Mouse (Mus musculus) CD4-positive, CD25-positive, alpha-beta regulatory T cell, adult 9 weeks (primary cell): ENCODE measurements around the gene Rab19. TPM values are rescaled to one million over a fixed set of nuclear protein-coding genes. Genes with fewer than 3 reads are reported as not detected.

Source experiments
- polyA plus RNA-seq: library from polyadenylated mRNA; unstranded; fragments of 100-300 nt; shearing (Covaris generic); gene quantifications from one replicate; pipeline ENCODE4 v1.2.1, GENCODE M21; 2017

Gene Rab19
- 51.1 TPM for polyA plus RNA-seq

DNA sequence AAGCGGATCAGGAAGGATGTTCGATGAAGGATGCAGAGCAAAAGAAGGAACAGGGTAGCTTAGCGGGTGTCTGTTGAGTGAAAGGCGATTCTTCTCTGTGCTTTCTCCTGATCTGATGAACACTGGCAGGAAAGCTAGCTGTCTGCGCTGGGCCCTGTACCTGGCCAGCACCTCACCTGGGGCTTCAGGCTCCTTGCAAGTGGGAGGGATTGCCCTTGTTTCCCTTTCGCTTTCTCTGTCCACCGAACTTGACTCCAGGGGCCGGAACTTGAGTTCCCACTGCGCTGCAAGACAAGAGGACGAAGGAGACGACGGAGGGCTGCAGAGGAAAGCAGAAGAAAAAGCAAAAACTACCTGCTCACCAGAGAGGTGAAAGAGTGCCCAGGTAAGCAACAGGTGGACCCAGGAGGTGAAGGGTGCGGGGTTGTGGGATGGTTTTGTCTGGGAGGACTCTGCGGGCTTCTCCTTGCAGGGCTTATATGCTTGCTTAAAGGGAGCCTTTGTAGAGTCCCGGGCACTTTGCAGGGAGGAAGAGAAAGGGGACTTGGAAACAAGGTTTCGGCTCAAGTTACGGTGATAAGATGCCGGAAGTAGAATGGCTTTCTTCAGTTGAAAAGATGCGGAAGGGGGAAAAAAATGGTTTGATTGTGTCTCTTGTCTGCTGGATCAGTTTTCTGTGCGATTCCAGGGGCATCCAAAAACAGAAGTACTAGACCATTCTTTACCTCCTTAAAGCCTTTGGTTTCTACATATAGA lies at the start of gene Rab19:
TSS of gene Rab19 (plus strand) at position 51 of the 756 bp plus-strand sequence.

DNA sequence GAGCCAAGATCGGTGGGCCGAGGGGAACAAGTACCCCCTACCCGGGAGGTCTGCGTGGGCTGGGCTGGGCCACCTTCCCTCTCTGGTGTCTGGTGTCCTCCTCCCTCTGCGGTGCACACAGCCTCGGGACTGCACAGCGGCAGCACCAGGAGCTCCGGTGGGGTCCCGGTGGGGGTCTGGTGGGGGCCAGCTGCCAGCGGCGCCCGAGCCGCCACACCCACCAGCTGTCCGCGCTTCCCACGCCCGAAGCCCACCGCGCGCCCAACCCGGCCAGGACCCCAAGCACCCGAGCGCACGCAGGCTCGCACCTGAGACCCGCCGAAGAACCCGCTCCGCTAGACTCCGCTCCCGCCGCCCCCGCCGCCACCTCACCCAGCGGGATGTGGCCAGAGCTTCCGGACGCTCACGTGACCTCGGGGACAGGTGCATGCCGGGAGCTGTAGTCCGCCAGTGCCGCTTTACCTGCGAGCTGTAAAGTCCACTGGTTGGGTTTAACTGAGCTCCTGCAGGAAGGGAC lies 3.6 kb upstream of the Rab19 start, which contains the start of gene Slc37a3:
TSS of gene Slc37a3 (minus strand) at position 365 of the 517 bp plus-strand sequence.

DNA sequence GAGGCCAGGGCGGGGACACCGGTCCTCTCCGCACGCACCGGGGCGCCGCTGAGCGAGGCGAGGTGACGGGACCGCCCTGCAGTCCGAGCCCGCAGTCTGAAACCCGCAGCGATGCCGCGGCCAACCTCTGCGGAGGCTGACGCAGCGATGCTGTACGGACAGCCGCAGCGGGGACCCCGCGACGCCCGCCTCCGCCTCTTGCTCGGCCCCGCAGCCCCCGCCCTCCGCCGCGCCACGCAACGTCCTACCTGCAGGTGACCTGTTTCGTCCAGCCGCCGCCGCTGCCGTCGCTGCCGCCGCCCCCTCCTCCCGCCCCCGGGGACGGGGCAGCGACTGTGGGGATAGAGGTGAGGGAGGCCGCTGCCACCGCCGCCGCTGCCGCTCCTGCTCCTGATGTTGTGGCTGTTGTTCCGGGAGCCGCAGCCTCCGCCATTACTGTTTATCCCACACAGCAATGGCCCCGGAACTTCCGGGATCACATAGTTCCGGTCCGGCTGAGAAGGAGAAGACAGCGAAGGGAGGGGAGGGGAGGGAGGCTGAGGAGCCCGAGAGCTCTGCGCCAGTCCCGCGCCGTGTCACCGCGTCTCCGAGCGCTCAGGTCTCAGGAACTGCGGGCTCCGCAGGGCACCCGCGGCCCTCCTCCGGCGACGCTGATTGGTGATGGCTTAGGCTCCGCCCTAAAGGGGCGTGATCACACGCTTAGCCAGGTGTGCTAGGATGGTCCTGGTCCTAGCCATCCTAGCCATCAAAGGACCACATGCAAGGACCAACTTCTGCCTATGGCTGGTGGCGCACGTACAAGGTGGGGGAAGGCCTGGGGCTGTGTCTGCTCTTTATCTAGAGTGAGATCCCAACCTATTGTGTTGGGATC lies 39.1 kb downstream of the Rab19 start, which contains the start of gene Mkrn1:
TSS of gene Mkrn1 (minus strand) at position 612 of the 871 bp plus-strand sequence.

Other genes starting within 250 kb of the Rab19 start
- gene Kdm7a, start 174.4 kb upstream of the Rab19 start, polyA plus RNA-seq, result 9.6 TPM
- gene Slc37a3, start 3.5 kb upstream of the Rab19 start, polyA plus RNA-seq, result 52.8 TPM
- gene Mkrn1, start 39.3 kb downstream of the Rab19 start, polyA plus RNA-seq, result 110 TPM
- gene Dennd2a, start 176.7 kb downstream of the Rab19 start, polyA plus RNA-seq, result 0.31 TPM
- gene Adck2, start 192.7 kb downstream of the Rab19 start, polyA plus RNA-seq, result 51.3 TPM
- gene Gm42420, start 204.6 kb downstream of the Rab19 start, polyA plus RNA-seq, result 1.6 TPM
- 142 TPM for gene Ndufb2, start 211.4 kb downstream of the Rab19 start, polyA plus RNA-seq